Mouse (Mus musculus) liver, postnatal 0 days (tissue): ENCODE results near the gene Cyp4x1. TPM values are rescaled to one million over a fixed set of nuclear protein-coding genes. Genes with fewer than 3 reads are reported as not detected.

ENCODE experiments used
- ATAC-seq: fragments of 200-750 bp; cut with Nextera tagmentation; 2 replicates; pipeline ENCODE4 v1.8.0; 2017; ENCODE audit warnings: mild to moderate bottlenecking, moderate library complexity
- DNase-seq: peaks from one replicate; pipeline ENCODE4 v3.0.0-alpha.2; 2016
- H3K27ac ChIP-seq: fragments of 300-500 bp; sonication (generic); 2 replicates; pipeline ENCODE4 v1.5.1; 2014; ENCODE audit warnings: antibody characterized with exemption, moderate library complexity, mild to moderate bottlenecking, low read depth
- H3K27me3 ChIP-seq: fragments of 300-500 bp; sonication (generic); 2 replicates; pipeline ENCODE4 v1.6.1; 2014; ENCODE audit warnings: low read length, control low read depth, mixed read lengths; ENCODE audit not compliant: insufficient read depth
- H3K36me3 ChIP-seq: fragments of 300-500 bp; sonication (generic); replicated peaks from 2 replicates; pipeline ENCODE4 v1.6.1; 2014; ENCODE audit warnings: mild to moderate bottlenecking, control low read depth, low read length, moderate library complexity, mixed read lengths; ENCODE audit not compliant: insufficient read depth
- H3K4me1 ChIP-seq: fragments of 300-500 bp; sonication (generic); 2 replicates; pipeline ENCODE4 v1.6.1; 2014; ENCODE audit warnings: antibody characterized with exemption, mild to moderate bottlenecking, control low read depth; ENCODE audit not compliant: insufficient read depth
- H3K4me2 ChIP-seq: fragments of 300-500 bp; sonication (generic); 2 replicates; pipeline ENCODE4 v1.6.1; 2014; ENCODE audit warnings: low read depth, mild to moderate bottlenecking, low read length, moderate library complexity, mixed read lengths
- H3K4me3 ChIP-seq: fragments of 300-500 bp; sonication (generic); 2 replicates; pipeline ENCODE4 v1.5.1; 2014; ENCODE audit warnings: low read depth, low read length
- H3K9ac ChIP-seq: fragments of 300-500 bp; sonication (generic); replicated peaks from 2 replicates; pipeline ENCODE4 v1.6.1; 2014; ENCODE audit warnings: mild to moderate bottlenecking, moderate library complexity
- H3K9me3 ChIP-seq: fragments of 300-500 bp; sonication (generic); 2 replicates; pipeline ENCODE4 v1.6.1; 2016; ENCODE audit warnings: mild to moderate bottlenecking, control low read depth, low read length, mixed read lengths
- CTCF ChIP-seq: sonication (generic); IDR thresholded peaks from 2 replicates; pipeline ENCODE4 v1.5.1; 2016; ENCODE audit warnings: antibody characterized with exemption, low read depth
- EP300 ChIP-seq: IDR thresholded peaks from 2 replicates; pipeline ENCODE4 v1.6.1; 2016; ENCODE audit warnings: antibody characterized with exemption, low read depth, mild to moderate bottlenecking
- WGBS: fragments of 180-500 bp; shearing (Covaris S2); extraction: QIAGEN DNeasy Blood & Tissue Kit; methylation state at CpG from one replicate; pipeline ENCODE4 v1.1.7; 2014; ENCODE audit not compliant: insufficient replicate concordance; 5-methylcytosine and 5-hydroxymethylcytosine counted together
- polyA plus RNA-seq: library from polyadenylated mRNA; unstranded; fragments of >200 nt; fragmentation: Nextera tagmentation; extraction: Ambion mirVana; gene quantifications from 2 replicates; pipeline ENCODE4 v1.2.1, GENCODE M21; 2015

The Cyp4x1 gene
- polyA plus RNA-seq, 1 experiment from 2014 or later, result 0.04 TPM

GRCm38 (mm10) chr4:115059871-115060270 is 74.2 kb downstream of the Cyp4x1 start:
- Histone ChIP-seq H3K4me1 (peaks cover 35% of the 10 kb centered on the region), H3K9me3 (no peaks in the 10 kb centered on the region), H3K4me3 (peak overlapping the region; percentile 68), H3K27me3 (peaks cover 49% of the 10 kb centered on the region), H3K4me2 (peak overlapping the region; percentile 95), H3K27ac (peak overlapping the region; percentile 91), H3K9ac (peak overlapping the region; percentile 89), H3K36me3 (peaks cover 15% of the 10 kb centered on the region)
- TF ChIP-seq EP300 (no peak), CTCF (no peak)
- DNase-seq (peak; percentile 42), ATAC-seq (no peak)
- 19% methylated on average over 12 of the region's 12 CpGs for WGBS

- Histone ChIP-seq H3K4me1 (peaks cover 36% of the 10 kb centered on the region), H3K27me3 (peaks cover 45% of the 10 kb centered on the region), H3K9ac (peak overlapping the region; percentile 89), H3K36me3 (peaks cover 7% of the 10 kb centered on the region), H3K4me2 (peak overlapping the region; percentile 95), H3K4me3 (peak overlapping the region; percentile 68), H3K27ac (peak overlapping the region; percentile 91), H3K9me3 (no peaks in the 10 kb centered on the region)
- WGBS, result 9% methylated on average over 23 of the region's 23 CpGs
- DNase-seq (peak; percentile 65), ATAC-seq (0 out of 2 replicates have a peak, but pooled peaks have one; percentile 8)
- no peak for TF ChIP-seq EP300
- no peak for TF ChIP-seq CTCF
Observed at GRCm38 (mm10) chr4:115058871-115059590, 75.0 kb downstream of the Cyp4x1 start.

- 2% methylated on average over 20 of the region's 20 CpGs for WGBS
- Histone ChIP-seq H3K9me3 (no peaks in the 10 kb centered on the region), H3K27me3 (peaks cover 42% of the 10 kb centered on the region), H3K9ac (peak overlapping the region; percentile 89), H3K36me3 (peaks cover under 1% of the 10 kb centered on the region), H3K4me2 (peak overlapping the region; percentile 95), H3K4me3 (peak overlapping the region; percentile 68), H3K27ac (peak overlapping the region; percentile 91), H3K4me1 (peaks cover 29% of the 10 kb centered on the region)
- peak; percentile 41 for DNase-seq
- no peak for TF ChIP-seq CTCF
- TF ChIP-seq EP300, result no peak
- ATAC-seq, result no peak
Observed at GRCm38 (mm10) chr4:115058317-115058761, 75.7 kb downstream of the Cyp4x1 start.

GRCm38 (mm10) chr4:115057674-115058316 is 76.3 kb downstream of the Cyp4x1 start:
- DNase-seq (no peak), ATAC-seq (peak; percentile 6)
- TF ChIP-seq CTCF, result no peak
- TF ChIP-seq EP300, result no peak
- no peaks in the 10 kb centered on the region for H3K36me3 ChIP-seq
- peak overlapping the region; percentile 68 for H3K4me3 ChIP-seq
- H3K4me2 ChIP-seq, result peak overlapping the region; percentile 95
- peak overlapping the region; percentile 91 for H3K27ac ChIP-seq
- H3K9me3 ChIP-seq, result no peaks in the 10 kb centered on the region
- H3K4me1 ChIP-seq, result peaks cover 26% of the 10 kb centered on the region
- WGBS, result 2% methylated on average over 33 of the region's 33 CpGs
- peak overlapping the region; percentile 89 for H3K9ac ChIP-seq
- H3K27me3 ChIP-seq, result peaks cover 41% of the 10 kb centered on the region

- peak; percentile 67 for DNase-seq
- 1% methylated on average over 48 of the region's 48 CpGs for WGBS
- H3K27me3 ChIP-seq, result peaks cover 44% of the 10 kb centered on the region
- H3K4me3 ChIP-seq, result peak overlapping the region; percentile 68
- H3K9ac ChIP-seq, result peak overlapping the region; percentile 89
- peak overlapping the region; percentile 95 for H3K4me2 ChIP-seq
- ATAC-seq, result peak; percentile 53
- H3K4me1 ChIP-seq, result peaks cover 27% of the 10 kb centered on the region
- H3K36me3 ChIP-seq, result no peaks in the 10 kb centered on the region
- H3K9me3 ChIP-seq, result no peaks in the 10 kb centered on the region
- peak overlapping the region; percentile 91 for H3K27ac ChIP-seq
- TF ChIP-seq EP300 (no peak), CTCF (no peak)
Observed at GRCm38 (mm10) chr4:115056921-115057673, 77.0 kb downstream of the Cyp4x1 start.
